Mouse (Mus musculus) right cerebral cortex, adult 18-20 months (tissue): ENCODE measurements around the gene Foxj2.

Experiments used
- DNase-seq: peaks from one replicate; pipeline ENCODE4 v3.0.0; 2022; ENCODE audit warnings: mixed read lengths

Foxj2 gene

DNA sequence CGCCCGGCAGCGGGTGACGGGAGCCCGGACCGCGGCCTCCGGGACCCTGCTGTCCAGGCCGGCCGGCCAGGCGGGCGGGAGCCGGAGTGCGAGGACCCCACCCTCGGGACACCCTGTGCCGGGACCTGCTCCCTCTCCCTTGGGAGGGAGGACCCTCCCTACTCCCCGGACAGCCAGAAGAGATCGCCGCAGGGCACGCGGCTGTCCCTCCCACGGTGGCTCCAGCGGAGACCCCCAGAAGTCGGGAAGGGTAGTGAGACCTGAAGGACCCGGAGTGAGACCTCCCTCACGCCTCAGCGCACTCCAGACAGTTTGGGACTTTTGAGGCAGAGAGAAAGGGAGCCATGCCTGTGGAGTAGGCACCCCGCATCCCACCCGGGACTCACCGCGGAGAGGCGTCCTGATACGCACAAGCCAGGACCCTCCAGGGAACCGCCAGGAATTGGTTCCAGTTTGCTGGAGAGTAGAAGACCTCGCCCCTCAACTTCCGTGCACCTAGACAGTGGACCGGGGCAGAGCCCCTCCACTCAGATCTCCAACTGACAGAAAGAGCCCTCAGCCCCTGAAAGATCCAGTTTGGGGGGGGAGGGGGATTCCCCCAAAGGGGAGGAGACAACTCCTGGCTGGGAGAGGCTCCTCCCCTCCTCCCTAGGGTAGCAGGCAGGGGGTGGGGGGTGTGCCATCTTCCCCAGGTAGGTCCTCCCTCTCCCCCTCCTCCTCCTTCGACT, 521 bp downstream of the Foxj2 start:
- peak; percentile 39 for DNase-seq

- DNase-seq: no peak
Measured at GRCm38 (mm10) chr6:122820799-122821650, 1.3 kb downstream of the Foxj2 start.

- DNase-seq: no peak
Measured at GRCm38 (mm10) chr6:122821822-122822221, 2.1 kb downstream of the Foxj2 start.

DNA sequence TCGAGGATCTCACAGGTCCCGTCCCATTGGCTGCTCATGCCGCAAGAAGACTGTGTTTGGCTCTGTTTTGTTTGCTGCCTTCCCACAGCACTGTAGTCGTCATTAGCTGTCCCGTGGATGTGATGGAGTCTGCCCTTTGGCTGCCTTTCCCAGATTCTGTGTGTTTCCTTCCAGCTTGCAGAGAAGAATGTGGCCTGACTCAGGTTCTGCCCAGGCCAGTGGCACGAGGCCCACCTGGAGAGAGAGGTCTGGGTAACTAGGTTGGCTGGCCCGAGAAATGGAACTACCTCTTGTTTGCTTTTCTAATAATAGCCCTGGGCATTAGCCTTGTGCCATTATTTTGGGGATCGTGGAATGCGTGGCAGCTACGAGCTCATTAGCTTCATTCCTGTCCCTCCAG, 4.4 kb downstream of the Foxj2 start:
- DNase-seq: no peak

DNA sequence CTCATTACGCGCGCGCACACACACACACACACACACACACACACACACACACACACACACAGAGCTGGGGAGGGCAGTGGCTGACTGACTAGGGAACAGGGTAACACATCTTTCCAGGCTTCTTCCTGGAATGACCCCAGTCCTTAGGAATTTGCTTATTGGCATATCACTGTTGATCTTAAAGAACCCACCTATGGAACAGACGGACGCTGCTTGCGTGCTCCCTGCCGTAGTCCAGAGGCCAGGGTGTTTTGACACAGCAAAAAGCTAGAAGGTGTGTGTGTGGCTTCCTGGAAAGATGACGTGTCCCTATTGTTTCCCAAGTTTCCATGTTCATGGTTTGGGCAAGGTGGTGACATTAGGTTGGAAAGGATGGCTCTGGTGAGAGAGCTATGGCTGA, 5.5 kb downstream of the Foxj2 start:
- no peak for DNase-seq

GRCm38 (mm10) chr6:122825923-122826742, 6.4 kb downstream of the Foxj2 start:
- DNase-seq: peak; percentile 94

GRCm38 (mm10) chr6:122828086-122828485, 8.4 kb downstream of the Foxj2 start:
- no peak for DNase-seq

DNA sequence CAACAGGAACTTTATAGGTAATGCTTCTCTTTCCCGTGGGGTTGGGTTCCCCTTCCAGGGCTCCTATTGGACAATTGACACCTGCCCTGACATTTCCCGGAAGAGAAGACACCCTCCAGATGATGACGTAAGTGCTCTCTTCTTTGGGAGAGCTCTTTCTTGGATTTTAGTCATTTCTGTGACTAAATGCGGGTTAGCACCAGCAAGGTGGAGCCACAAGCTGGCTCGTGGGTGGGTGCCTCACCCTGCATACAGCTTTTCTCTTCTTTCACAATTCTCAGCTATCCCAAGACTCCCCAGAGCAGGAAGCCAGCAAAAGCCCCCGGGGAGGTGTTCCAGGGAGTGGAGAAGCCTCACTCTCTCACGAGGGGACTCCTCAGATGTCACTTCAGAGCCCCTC, 13.2 kb downstream of the Foxj2 start:
- peak; percentile 46 for DNase-seq

GRCm38 (mm10) chr6:122834365-122834764, 14.7 kb downstream of the Foxj2 start:
- DNase-seq: no peak

- DNase-seq: no peak
Measured at GRCm38 (mm10) chr6:122836974-122837373, 17.3 kb downstream of the Foxj2 start.

DNA sequence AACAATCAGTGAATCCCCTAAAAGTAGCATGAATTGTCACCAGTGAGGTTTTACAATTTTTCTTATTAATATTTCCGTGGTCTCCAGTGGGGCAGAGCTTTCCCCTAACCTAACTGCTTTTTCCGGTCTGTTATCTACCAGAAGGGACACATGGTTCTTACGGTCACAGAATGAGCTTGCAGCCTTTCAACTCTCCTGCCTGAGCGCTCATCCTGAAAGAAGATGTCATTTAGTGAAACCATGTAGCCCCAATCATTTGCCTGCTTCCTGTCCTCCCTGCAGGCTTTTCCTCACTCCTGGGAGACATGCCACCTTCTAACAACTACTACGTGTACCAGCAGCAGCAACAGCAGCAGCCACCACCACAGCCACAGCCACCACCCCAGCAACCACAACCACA, 17.8 kb downstream of the Foxj2 start:
- no peak for DNase-seq

DNA sequence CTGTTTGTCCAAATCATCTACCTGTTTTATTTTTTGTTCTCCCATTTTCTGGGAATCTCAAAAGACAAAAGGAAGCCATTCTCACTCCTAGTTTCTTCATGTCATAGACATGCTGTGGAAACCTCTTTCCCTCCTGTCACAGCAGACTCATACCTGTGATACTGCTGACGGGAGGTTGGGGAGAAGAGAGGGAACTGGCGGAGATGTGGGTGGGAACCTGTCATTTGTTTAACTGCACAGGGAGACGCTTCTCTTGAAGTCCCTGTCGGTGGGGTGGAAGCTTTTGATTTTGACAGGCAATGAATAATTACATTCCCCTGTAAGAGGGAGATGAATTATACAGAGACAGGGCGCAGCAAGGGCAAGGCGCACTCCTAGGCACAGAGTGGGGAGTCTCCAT, 24.0 kb downstream of the Foxj2 start:
- DNase-seq: no peak

DNA sequence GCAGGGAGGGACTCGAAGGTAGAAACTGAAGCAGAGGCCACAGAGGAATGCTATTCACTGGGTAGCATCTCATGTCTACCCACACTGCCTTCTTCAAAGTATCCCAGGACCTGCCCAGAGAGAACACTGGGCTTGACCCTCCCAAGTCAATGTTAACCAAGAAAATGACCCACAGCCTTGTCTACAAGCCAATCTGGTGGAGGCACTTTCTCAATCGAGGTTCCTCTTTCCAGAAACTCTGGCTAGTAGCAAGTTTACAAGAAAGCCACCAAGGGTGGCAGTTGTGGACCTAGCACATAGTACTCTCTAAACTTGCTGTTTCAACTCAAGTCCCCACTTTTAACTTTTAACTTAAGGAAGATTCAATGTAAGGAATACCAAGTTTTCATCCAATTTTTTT, 33.0 kb downstream of the Foxj2 start:
- no peak for DNase-seq

- no peak for DNase-seq
Measured at GRCm38 (mm10) chr6:122854552-122854951, 34.8 kb downstream of the Foxj2 start.

GRCm38 (mm10) chr6:122855955-122856354, 36.2 kb downstream of the Foxj2 start, which contains the start of gene C3ar1:
C3ar1 (minus strand) TSS chr6:122856161.
- no peak for DNase-seq

GRCm38 (mm10) chr6:122862434-122862833, 42.7 kb downstream of the Foxj2 start:
- DNase-seq: no peak

- DNase-seq: no peak
Measured at GRCm38 (mm10) chr6:122862871-122863270, 43.2 kb downstream of the Foxj2 start.

- no peak for DNase-seq
Measured at GRCm38 (mm10) chr6:122867914-122868313, 48.2 kb downstream of the Foxj2 start.

DNA sequence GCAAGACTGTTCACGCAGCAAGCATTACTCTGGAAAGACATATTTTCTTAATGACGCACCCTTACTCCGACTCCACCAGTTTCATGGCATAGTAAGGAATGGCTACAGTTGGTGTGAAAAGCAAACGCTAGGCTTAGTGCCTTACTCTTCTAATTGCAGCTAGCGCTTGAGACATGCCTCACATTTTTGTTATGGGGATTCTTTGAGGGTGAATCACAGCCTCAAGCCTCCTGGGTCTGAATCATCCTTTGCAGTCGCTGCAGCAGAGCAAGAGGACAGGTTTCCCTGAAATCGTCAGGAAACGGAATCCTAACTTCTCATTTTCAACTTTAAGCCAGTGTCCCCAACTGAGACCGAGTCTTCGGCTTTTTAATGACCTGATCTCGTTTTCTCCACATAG, 50.1 kb downstream of the Foxj2 start:
- DNase-seq: peak; percentile 22

GRCm38 (mm10) chr6:122872800-122873199, 53.1 kb downstream of the Foxj2 start:
- DNase-seq: no peak

DNA sequence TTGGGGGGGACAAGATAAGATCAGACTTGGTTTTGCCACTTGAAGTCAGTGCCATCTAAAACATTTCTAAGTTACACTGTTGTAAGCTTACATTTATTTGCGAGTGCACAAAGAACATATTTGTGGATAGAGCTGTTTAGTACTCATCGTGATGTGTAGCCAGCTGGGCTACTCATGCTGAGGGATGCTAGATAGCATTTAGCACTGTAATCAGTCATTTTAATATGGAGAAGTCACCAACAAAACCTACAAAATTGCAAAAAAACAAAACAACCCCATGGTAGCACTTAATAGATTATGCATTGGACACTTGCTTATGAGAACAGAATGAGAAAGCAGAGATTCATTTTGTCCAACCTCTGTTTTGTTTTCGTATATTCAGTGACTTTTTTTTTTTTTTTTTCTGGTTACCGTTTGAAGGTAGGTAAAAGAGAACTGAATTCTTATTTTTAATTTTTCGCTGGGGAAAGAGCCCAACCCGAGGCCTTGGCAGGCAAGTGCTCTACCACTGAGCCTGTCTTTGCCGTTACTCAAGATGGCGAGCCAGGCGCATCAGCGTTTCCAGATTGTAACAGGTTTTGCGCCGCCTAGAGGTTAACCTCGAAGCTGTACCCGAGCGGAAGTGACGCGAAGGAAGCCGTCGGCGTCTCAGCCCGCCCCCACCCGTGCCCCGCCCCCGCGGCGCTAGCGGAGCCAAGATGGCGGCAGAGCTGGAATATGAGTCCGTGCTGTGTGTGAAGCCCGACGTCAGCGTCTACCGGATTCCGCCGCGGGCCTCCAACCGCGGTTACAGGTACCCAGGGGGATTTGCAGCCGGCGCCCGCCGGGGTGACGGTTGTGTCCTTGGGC, 54.4 kb downstream of the Foxj2 start, which contains the start of gene Necap1:
TSS of gene Necap1 (plus strand) at position 604 of the 849 bp plus-strand sequence.
- DNase-seq: peak; percentile 98

GRCm38 (mm10) chr6:122874720-122875389, 55.1 kb downstream of the Foxj2 start:
- no peak for DNase-seq
